Mouse (Mus musculus): ENCODE measurements at regions not wholly inside any gene's neighbourhood (a gene's known extent, or its start where the extent isn't known, plus 50 kb on each side); places are given as distances from the start of the nearest gene placed in this dataset.

DNA sequence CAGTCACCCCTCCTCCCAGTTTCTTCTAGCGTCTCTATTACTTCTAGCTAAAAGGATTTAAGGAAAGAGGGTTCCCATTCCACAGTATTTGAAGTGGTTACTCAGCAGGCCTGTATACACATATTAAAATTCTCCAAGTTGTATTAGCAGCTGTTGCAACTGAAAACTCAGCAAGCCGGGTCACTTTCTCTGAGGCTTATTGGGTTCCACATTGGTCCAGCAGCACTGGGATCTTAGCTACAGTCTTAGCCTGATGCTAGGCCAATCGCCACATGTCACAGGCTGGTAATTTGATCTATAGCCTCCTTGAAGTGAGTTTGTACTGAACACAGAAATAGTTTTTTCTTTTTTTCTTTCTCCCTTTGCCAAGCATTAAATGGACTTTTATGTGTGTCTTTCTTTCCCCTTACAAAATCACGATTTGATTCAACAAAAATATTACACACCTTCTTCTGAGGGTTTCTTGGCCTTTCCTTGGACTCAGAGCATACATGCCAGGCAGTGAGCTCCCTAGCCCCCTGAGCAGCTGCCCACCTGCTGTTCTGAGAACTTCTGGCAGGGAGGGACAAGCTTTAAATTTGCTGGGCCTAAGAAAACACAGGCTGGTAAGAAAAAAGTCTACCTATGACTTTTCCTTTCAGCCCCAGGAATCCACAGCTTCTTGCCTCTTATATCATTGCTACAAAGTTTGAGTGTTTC is 297.3 kb downstream of the Kcnrg start:
- no peak for DNase-seq

DNA sequence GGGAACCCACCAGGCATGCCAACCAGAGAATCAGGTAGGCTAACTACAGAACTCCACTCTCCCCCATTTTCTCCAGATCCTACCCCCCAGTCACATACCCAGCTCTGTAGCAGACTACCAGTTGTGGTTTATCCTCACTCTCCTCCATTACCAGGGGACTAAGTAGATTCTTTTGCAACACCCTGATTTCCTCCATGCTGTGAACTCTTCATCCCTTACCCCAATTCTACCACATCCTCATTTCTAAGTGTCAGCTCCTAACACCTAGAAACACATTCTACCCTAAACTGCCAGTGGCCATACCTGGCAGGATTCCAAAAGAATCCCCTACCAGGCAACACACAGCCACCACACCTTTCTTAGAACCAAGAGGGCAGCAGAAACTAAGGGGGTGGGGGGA is 310.9 kb downstream of the Kcnrg start:
- DNase-seq = no peak

DNA sequence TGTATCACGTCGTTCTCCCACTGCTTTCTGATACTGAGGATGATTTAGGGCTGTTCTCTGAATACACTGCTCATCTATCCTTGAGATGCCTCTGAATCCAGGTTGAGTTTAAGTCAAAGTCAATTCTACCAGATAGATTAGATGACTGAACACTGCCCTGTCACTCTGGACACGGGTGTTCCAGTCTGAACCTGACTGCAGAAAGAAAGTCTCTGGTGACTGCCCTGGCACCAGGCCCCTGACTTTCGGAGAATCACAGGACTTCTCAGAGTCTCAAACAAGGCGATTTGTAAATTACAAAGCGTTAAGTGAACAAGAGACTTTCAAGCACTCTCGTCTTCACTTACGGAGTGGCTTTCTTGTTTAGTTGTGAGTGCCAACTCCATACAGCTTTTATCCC is 324.6 kb downstream of the Kcnrg start:
- no peak for DNase-seq

DNA sequence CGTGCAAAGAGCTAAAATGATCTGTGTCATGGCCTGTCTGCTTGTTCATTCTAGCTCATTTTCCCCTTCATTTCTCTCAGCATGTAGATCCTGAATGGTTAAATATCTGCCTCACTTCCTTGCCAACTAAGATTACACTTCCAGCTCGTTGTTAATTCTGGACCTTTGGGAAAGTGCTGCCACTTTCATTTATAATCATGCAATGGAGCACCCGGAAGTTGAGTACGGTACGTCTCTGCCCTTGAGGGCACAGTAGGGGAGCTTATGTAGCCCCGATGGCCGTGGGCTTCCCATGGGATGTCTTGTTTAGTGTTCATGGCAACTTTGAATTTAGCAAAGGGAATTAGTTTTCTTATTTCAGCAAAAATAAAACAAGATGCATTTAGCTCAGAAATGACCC is 334.4 kb downstream of the Kcnrg start:
- DNase-seq = no peak

DNA sequence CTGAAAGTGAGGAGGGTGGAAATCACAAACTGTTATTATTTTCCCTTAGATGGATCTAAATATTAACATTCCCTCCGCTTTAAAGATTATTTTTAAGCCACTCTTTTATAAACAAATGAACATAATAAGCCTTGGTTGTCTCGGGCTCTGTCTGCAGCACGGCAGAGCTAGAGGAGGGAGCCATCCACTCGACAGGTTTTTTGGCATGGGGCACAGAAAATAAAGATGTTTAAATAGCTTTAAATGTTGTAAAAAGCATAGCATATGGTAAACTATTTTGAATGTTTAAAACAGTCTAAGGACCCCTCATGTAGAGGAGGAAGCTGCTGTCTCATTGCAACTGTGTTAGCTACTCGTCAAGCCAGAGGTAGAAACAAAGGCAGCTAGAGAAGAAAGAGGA is 338.4 kb downstream of the Kcnrg start:
- no peak for DNase-seq

DNA sequence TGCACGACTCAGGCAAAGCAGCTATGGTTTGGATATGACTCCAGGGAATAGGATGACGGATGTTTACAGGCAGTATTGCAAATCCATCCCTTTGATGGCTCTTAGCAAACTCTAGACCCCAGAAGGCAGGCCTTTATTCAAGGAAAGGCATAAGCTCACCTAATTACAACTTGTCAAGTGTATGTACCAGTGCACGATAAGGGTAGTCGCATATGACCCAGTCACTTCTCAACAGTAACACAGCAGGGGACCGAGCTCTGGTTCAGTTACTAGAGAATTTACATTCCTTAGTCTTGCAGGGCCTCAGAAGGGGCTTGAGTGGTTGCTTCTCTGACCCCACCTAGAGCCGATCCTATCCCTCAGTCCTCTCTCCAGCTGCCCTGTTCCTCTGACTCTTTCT is 342.2 kb downstream of the Kcnrg start:
- no peak for DNase-seq

DNA sequence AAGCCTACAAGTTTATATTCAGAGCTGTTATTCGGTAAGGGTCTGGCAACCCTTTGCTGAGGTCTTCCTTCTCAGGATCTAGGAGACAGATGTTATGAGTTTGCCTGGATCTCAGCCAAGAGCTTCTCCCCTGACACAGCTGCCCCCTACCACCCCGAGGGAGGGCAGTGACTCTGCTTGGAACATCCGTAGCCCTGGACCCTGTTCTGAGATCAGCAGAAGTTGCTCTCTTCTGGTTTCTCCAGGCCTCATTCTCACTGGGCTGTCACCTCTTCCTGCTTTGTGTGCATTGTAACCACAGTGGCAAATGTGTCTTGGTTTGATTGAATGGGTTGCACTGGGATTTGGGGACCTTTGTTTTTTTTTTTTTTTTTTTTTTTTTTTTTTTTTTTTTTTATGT is 342.4 kb upstream of the Rnaseh2b start:
- DNase-seq = no peak

DNA sequence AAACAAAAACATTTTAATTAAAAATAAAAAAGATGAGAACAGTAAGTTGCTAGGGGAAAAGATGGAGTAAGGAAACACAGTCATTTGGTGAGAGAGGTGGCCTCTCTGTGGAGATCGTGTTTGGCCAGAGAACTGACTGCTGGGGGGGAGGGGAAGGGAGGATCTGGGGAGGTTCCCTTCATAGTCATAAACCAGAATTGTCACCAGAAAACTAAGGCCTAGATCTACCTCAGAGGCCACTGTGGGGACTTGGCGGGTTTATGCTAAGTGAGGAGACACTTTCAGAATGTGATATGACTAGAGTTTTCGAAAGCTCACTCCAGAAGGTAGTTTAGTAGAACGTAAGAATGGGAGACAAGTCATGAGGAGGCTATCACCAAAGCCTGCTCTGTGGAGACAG is 339.4 kb upstream of the Rnaseh2b start:
- DNase-seq = no peak

DNA sequence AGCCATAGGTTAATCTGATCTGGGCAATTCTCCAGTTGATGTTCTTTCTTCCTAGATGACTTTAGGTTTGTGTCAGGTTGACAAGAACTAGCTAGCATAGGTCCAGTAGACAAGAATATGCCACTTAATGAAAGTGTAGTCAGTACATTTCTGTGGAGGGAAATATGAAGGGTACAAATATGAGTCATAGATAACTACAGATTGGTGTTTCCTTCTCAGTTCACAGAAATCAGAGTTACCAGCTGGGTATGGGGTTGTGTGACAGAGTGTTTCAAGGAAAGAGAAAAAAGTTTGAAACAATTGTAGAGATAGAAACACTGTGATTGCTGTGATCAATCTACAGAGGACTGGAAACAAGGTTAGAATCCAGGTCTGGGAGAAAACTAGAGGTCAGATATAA is 337.0 kb upstream of the Rnaseh2b start:
- DNase-seq = no peak

DNA sequence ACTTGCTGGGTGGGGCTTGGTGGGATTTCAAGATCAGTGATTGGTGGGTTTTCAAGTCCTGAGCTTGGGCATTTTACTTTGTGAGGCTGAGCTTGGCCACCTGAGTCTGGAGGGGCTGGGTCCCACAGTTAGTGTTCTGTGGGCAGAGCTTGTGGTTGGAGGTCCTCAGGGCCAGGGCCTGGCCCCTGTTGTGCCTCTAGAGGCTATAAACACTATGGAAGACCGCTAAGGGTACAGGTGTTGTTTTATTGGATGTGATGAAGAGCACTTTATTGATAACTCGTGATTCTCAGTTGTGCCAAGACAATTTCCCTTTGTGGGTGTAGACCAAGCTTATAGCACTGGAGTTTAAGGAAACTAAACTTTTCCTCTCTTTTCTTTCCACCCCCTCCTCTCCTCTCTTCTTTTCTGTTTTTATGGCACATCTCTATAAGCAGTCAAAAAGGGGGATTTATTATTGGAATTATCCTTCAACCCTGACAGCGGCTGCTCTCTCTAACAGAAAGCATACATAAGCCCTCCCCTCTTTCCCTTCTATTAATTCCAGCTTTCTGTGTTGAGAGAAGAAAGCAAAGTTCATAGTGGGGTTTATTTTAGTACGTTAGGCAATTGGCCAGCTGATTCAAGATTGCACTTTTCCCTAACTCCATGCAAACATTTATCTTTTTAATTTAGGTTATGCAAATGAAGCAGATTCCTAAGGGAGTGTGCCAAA is 332.0 kb upstream of the Rnaseh2b start:
- DNase-seq = no peak

DNA sequence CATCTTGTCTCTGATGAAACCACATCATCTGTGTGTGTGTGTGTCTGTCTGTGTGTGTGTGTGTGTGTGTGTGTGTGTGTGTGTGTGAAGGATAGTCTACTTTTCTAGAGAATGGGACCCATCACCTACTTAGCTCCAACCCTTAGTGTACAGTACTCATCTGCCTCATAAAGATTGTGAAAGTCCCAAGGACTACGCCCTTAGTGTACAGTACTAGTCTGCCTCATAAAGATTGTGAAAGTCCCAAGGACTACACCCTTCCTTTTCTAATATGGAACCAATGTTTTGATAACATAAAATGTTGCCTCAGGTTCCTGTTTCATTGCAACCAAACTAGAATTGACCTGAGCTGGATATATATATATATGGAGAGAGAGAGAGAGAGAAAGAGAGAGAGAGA is 323.9 kb upstream of the Rnaseh2b start:
- DNase-seq = no peak

DNA sequence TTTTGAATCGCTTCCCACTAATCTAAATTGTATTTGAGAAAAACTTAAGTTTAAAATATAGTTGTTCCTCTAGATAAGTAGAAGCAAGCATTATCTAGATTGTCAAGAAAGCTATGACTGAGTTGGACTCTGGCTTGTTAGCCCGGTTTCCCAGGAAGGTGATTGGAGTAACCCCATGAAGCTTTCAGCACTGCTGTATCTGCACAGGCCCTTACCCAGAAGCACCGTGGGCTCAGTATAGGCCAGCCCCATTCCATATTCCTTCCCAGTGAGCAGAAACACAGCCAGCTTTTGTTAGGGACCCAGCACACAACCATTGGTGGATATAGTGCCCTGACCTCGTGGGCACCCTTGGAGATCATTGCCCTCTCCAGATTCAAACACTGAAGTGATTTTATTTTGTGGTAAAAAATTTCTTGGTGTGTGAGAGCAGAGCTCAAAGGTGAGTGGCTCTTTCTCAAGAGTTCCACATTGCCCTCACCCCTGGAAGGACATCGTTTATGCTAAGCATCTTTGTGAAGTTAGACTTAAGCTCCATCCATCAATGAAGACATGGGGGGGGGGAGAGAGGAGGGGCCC is 323.3 kb upstream of the Rnaseh2b start:
- no peak for DNase-seq

DNA sequence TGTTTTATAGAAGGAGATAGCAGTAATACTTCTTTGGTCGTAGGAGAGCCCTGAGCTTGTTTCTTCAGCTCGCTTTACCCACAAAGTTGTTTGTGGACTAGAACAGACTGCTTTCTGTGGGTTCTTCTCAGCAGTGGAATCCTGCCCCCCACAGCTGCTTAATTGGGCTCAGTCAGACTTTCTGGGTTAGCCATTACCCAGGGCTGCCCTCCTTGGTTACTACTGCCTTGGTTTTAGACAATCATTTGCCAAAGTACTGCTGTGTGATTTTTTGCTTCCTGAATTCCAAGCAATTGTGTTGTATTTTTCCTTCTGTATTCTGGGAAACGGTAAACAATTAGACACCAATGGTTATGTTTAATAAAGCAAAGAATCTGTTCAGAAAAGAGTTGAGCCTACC is 321.8 kb upstream of the Rnaseh2b start:
- DNase-seq = no peak

DNA sequence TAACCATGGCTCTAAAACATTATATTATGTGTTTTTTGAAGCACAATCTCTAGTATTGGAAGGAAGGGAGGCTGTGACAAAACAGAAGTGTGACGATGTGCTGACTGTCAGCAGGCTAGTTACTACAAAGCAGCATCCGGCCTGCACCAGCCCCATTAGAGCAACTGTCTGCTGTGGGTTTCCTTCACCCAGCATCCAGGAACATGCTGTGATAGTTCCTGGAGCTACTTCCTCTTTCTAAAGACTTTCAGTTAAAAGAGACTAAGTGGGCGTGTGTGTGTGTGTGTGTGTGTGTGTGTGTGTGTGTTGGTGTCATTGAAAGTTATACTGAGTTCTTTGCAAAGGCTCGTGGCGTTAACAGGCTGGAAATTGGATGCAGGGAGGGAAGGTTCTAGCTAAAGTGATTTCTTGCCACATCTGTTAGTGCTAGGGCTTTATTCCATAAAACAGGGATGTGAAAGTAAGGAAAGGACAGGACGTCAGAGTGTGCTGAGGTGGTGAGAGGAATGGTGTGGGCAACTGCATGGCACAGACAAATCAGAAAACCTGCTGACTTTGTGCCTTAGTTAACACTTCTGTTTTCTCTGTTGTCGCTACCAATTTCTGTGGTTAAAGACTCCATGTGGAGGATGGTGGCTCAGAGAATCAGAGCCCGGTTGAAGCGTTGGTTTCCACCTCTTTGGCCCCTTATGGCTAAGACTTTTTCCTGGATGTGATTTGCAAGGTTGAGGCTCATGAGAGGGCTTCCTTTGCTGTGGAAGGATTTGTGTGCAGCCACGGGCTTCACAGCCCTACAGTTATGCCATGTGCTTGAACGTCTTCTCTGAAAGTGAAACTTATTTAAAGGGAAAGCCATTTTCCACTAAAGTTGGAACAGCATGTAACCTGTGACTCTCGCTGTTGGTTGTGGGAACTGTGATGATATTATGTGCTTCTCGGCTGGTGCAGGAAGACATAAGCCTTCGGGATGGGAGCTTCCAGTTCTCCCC is 321.0 kb upstream of the Rnaseh2b start:
- DNase-seq = peak; percentile 60

DNA sequence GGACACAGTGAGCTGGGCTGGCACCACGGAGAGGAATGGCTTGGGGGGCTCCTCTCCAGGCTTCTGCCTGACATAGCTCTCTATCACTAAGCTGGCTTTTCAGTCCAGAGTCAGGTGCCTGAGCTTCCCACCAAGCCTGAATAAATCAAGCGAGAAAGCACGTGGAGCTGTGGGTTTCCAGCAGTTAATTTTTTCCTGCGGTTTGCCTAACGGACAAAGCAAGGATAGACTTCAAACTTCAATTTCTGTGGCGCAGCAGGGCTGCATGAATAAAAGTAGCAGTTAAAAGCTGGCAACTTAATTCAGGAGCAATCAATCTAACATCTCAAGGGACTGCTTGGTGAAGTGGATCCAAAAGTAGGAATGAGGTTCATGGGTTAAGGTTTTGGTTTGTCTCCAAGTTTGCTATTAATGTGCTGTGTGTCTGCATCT is 317.1 kb upstream of the Rnaseh2b start:
- no peak for DNase-seq

DNA sequence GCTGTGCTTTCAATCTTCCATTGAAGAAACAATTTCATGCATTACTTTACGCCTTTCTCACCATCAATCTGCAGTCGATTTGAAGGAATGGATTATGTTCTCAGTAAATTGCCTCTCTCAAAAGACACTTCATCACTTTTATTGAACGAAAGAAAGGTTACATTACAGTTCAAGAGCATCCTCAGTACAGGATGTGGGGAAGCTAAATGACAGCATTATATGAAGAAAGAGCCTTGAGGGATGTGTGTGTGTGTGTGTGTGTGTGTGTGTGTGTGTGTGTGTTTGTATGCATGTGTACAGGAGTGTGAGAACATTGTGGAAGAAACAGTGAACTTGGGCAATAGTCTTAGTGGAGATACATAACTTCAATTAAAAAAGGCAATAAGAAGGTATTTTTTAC is 311.8 kb upstream of the Rnaseh2b start:
- no peak for DNase-seq

DNA sequence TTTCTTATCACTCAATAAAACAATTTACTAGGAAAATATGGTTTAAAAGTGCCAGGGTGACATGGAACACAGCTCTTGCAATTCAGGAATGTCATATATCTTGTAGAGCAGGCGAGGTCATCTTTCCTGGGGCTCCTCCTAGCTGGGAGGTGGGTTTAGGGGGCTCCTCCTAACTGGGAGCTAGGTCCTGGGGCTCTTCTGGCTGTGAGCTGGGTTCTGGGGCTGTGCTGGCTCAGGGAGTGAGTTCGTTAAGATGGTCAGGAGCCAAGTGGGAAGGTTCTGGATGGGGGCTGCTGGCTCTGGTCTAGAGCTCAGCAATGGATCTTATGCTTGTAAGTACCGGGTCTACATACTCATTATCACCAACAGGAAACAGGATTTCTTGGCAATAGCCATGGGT is 306.8 kb upstream of the Rnaseh2b start:
- DNase-seq = no peak

DNA sequence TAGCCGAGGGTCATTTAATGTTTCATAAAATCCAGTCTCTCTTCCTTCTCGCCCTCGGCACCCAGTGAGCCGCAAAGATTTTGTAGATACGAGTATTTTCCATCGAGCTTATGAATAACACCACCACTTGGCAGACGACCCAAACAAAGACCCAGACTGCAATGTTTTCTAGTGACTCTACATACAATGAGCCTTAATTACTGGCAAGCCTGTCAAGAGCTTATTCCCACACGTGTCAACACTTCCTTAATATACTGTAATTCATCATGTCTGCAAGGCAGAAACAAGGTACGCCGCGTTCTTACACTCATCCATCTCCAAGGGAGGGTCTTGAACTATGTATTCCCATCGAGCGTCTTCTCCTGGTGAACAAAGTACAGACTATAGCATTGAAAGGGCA is 306.2 kb upstream of the Rnaseh2b start:
- no peak for DNase-seq

DNA sequence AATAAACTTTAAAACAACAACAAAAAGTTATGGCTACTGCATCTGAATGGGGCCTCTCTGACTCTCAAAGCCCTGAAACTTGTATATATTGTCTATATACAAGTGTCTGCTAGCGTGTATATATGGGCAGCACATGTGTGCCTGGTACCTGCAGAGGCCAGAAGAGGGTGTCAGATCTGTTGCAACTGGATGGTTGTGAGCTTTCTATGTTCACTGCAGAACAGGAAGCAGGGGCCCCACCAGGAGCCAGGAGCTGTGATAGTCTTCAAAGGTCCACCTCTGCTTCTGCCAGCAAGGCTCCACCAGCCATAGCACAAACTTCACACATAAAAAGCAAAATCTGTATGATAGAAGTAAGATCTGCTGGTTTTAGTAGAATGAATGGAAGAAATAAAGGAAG is 297.1 kb upstream of the Rnaseh2b start:
- peak; percentile 58 for DNase-seq

DNA sequence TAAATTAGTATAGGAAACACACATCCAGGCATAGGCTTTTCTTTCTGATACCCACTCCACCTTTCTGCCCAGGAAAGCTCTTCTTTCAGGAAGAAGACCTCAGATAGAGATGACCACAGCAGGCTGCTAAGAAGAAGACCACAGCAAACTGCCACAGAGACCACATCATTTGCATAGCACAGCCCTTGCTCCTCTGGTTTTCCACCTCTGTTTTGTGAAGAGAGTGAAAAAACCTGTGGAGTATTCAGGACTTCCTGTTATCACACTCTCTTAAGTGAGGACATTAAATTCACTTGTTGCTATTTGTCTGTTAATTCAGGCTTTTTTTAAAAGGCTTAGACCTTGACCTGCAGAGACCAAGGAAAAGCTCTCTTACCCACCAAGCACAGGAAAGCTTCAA is 294.7 kb upstream of the Rnaseh2b start:
- no peak for DNase-seq

DNA sequence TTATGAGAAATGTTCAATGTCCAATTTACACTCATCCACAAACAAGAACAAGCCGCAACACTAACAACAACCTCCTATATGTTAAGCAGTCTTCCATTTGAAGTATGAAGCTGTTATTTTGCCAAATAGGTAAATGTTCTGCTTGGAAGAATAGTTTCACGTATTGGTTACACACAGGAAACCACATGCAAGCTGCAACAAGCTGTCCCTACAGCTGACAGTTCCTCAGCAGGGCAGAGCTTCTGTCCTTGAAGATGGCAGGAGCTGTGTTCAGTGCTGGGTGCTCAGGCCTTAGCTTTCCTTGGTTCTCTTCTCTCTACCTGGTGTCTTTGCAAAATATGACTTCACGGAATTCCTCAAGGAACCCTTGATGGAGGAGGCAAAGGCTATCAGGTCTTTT is 294.1 kb upstream of the Rnaseh2b start:
- DNase-seq = no peak

DNA sequence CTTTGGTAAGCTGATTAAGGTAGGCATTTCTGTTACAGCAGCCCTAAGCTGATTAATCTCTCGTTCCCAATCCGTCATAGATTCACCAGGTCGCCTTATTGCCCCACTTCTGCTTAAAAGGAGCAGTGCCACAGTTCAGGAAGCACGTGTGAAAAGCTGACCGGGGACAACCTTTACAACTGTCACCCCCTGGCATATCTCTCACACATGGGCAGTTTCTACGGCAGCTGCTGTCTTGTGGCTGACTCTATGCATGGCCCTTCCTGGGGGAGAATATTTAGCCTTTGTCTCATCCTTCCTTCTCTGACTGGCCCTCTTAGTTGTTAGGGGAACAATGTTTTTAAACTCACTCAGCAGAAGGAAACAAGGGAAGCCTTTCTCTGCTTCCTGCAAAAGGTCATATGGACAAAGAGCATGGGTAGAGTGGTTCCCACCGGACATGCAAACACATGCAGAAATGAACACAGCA is 290.9 kb upstream of the Rnaseh2b start:
- no peak for DNase-seq

DNA sequence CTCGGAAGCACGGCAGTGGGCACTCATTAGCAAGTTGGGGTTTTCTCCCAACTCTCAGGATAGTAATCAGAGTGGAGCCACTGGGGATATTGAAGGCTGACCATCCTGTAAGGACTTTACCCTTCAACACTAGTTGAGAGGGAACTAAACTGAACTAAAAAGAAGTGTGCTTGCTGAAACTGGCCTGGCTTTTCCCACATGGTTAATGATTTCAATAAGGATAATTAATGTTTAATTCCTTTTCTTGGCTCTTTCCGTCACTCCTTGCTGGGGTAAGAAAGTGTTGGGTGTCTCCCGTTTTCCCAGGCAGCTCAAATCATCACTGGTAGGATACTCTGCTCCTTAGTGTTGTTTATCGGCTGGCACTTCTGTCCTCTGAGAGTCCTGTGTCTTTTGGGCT is 290.3 kb upstream of the Rnaseh2b start:
- DNase-seq = no peak
